Mouse (Mus musculus) small intestine, adult 2 months (tissue): Measurements from ENCODE around the gene Esyt3. TPM values are rescaled to one million over a fixed set of nuclear protein-coding genes. Genes with fewer than 3 reads are reported as not detected.

Experiments
- H3K27ac ChIP-seq: fragments of 200-500 bp; 2 replicates; pipeline ENCODE4 v1.5.1; 2012; ENCODE audit warnings: low read depth, low read length, control low read depth, inconsistent platforms; ENCODE audit not compliant: insufficient read depth
- H3K27me3 ChIP-seq: fragments of 200-500 bp; 2 replicates; pipeline ENCODE4 v1.6.1; 2012; ENCODE audit warnings: mild to moderate bottlenecking, moderate library complexity, low read length, inconsistent platforms; ENCODE audit not compliant: control insufficient read depth, insufficient read depth
- H3K36me3 ChIP-seq: fragments of 200-500 bp; 2 replicates; pipeline ENCODE4 v1.6.1; 2012; ENCODE audit warnings: mild to moderate bottlenecking, low read length, control low read depth, inconsistent platforms; ENCODE audit not compliant: control insufficient read depth, insufficient read depth
- H3K4me1 ChIP-seq: fragments of 200-500 bp; 2 replicates; pipeline ENCODE4 v1.6.1; 2012; ENCODE audit warnings: low read length, inconsistent platforms, mixed read lengths; ENCODE audit not compliant: control insufficient read depth, insufficient read depth, insufficient read length
- H3K4me3 ChIP-seq: fragments of 200-500 bp; 2 replicates; pipeline ENCODE4 v1.5.1; 2012; ENCODE audit warnings: low read depth, mild to moderate bottlenecking, control low read depth, inconsistent platforms, low read length, moderate library complexity
- CTCF ChIP-seq: fragments of 200-500 bp; IDR thresholded peaks from 2 replicates; pipeline ENCODE4 v1.5.1; 2012; ENCODE audit warnings: low read depth, mild to moderate bottlenecking, control low read depth, inconsistent platforms, low read length, moderate library complexity, mixed read lengths; ENCODE audit not compliant: insufficient replicate concordance, insufficient read length; ENCODE audit errors: extremely low read depth
- POLR2A ChIP-seq: fragments of 200-500 bp; IDR thresholded peaks from 2 replicates; pipeline ENCODE4 v1.6.1; 2012; ENCODE audit warnings: low read depth, mild to moderate bottlenecking, control low read depth, inconsistent platforms, low read length, moderate library complexity
- WGBS: fragments of 180-500 bp; shearing (Covaris S2); methylation state at CpG from one replicate; pipeline ENCODE4 v1.1.7; 2018; 5-methylcytosine and 5-hydroxymethylcytosine counted together
- polyA plus RNA-seq: library from polyadenylated mRNA; depleted of rRNA; stranded (reverse); fragments of >200 nt; gene quantifications from 2 replicates; pipeline ENCODE4 v1.2.3, GENCODE M21; 2012

The Esyt3 gene
- polyA plus RNA-seq, 1 experiment, result 0.23 TPM

GRCm38 (mm10) chr9:99390716-99391115 is 32.4 kb upstream of the Esyt3 start:
- peaks cover 4% of the 10 kb centered on the region; the same call in 1 of the 2 replicates for H3K4me1 ChIP-seq
- no peak overlapping the region for H3K27ac ChIP-seq
- no peaks in the 10 kb centered on the region for H3K27me3 ChIP-seq
- WGBS, result 49% methylated on average over 2 of the region's 2 CpGs
- no peaks in the 10 kb centered on the region for H3K36me3 ChIP-seq
- TF ChIP-seq CTCF, result no peak
- TF ChIP-seq POLR2A, result no peak
- H3K4me3 ChIP-seq, result no peak overlapping the region

- WGBS, result 21% methylated on average over 5 of the region's 5 CpGs
- Histone ChIP-seq H3K27me3 (no peaks in the 10 kb centered on the region), H3K36me3 (no peaks in the 10 kb centered on the region), H3K4me3 (no peak overlapping the region), H3K27ac (no peak overlapping the region), H3K4me1 (peaks cover 4% of the 10 kb centered on the region; the same call in 1 of the 2 replicates)
- no peak for TF ChIP-seq CTCF
- no peak for TF ChIP-seq POLR2A
Measured at GRCm38 (mm10) chr9:99390201-99390600, 31.8 kb upstream of the Esyt3 start.

GRCm38 (mm10) chr9:99389506-99389905 is 31.1 kb upstream of the Esyt3 start:
- no peaks in the 10 kb centered on the region; the same call in 1 of the 2 replicates for H3K27me3 ChIP-seq
- WGBS, result 46% methylated on average over 8 of the region's 8 CpGs
- H3K4me1 ChIP-seq, result peaks cover 5% of the 10 kb centered on the region; the same call in 1 of the 2 replicates
- H3K27ac ChIP-seq, result no peak overlapping the region
- no peaks in the 10 kb centered on the region for H3K36me3 ChIP-seq
- TF ChIP-seq CTCF, result no peak
- TF ChIP-seq POLR2A, result no peak
- no peak overlapping the region for H3K4me3 ChIP-seq

GRCm38 (mm10) chr9:99388856-99389255 is 30.5 kb upstream of the Esyt3 start:
- Histone ChIP-seq H3K4me1 (peaks cover 8% of the 10 kb centered on the region; the same call in 1 of the 2 replicates), H3K36me3 (no peaks in the 10 kb centered on the region), H3K4me3 (no peak overlapping the region), H3K27ac (no peak overlapping the region), H3K27me3 (no peaks in the 10 kb centered on the region; the same call in 1 of the 2 replicates)
- 81% methylated on average over 9 of the region's 9 CpGs for WGBS
- TF ChIP-seq POLR2A, result no peak
- no peak for TF ChIP-seq CTCF

GRCm38 (mm10) chr9:99388078-99388477 is 29.7 kb upstream of the Esyt3 start:
- Histone ChIP-seq H3K27ac (no peak overlapping the region), H3K4me1 (peaks cover 8% of the 10 kb centered on the region; the same call in 1 of the 2 replicates), H3K36me3 (no peaks in the 10 kb centered on the region), H3K4me3 (no peak overlapping the region), H3K27me3 (no peaks in the 10 kb centered on the region; the same call in 1 of the 2 replicates)
- 93% methylated on average over 5 of the region's 5 CpGs for WGBS
- TF ChIP-seq POLR2A (no peak), CTCF (no peak)

GRCm38 (mm10) chr9:99382556-99382955 is 24.2 kb upstream of the Esyt3 start:
- no peaks in the 10 kb centered on the region for H3K36me3 ChIP-seq
- no peak for TF ChIP-seq CTCF
- no peak for TF ChIP-seq POLR2A
- no peaks in the 10 kb centered on the region; the same call in 1 of the 2 replicates for H3K27me3 ChIP-seq
- no peak overlapping the region for H3K4me3 ChIP-seq
- 55% methylated on average over 9 of the region's 9 CpGs for WGBS
- H3K27ac ChIP-seq, result no peak overlapping the region
- H3K4me1 ChIP-seq, result peaks cover 4% of the 10 kb centered on the region; the same call in 1 of the 2 replicates

GRCm38 (mm10) chr9:99379194-99379593 is 20.8 kb upstream of the Esyt3 start:
- 36% methylated on average over 5 of the region's 5 CpGs for WGBS

More at GRCm38 (mm10) chr9:99379194-99379593, 20.8 kb upstream of the Esyt3 start:
- H3K27me3 ChIP-seq, result no peaks in the 10 kb centered on the region
- no peak overlapping the region for H3K4me3 ChIP-seq
- TF ChIP-seq CTCF (no peak), POLR2A (no peak)
- H3K4me1 ChIP-seq, result peaks cover under 1% of the 10 kb centered on the region; the same call in 1 of the 2 replicates
- no peaks in the 10 kb centered on the region for H3K36me3 ChIP-seq
- no peak overlapping the region for H3K27ac ChIP-seq
